Mouse (Mus musculus): Measurements from ENCODE around the gene Cenpe. TPM values are rescaled to one million over a fixed set of nuclear protein-coding genes. Genes with fewer than 3 reads are reported as not detected.
"Not testable (repeated sequence)": the region's sequence is repeated elsewhere in the genome, so short reads cannot be mapped to it uniquely, and the experiment has no call there.

The Cenpe gene
- polyA plus RNA-seq (2012; ENCODE audit: insufficient read depth, low replicate concordance), result 4.3 TPM in 1 of 2 replicates, not detected in the other

DNA sequence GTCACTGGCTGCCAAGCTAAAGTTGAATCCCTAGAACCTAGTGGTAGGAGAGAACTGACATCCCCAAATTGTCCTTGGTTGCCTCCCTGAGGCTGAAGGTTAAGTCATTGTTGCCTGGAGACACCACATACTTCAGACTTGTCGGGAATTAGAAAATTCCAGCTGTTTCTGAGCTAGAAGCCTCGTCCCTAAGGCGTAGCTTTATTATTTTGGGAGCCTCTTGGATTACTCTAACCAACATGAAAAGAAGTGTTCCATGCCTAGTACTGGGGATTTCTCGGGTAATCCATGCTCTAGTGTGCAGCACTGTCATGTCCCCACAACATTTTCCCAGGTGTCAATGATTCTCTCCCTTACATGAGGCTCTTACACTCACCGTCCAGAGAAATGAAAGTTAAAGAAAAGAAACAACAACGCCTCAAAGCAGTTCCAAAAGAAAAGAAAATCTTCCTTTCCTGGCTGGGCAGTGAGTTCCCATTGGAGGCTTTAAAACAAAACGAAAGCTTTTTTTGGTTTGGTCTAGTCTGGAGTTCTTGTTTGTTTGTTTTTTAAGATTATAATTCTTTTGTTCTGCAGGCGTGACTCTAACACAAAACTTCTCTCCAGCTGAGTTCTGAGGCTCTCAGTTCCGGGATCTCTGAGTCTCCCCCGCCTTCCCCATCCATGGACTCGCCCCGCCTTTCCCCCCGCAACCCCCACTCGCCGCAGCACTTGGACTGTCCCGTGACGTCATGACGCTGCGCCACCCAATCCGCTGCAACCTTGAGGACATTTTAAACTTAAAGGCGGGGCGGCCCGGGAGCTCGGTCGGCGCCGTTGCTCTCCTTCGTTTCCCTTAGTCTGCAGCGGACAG lies at the start of gene Cenpe:
Gene Cenpe (plus strand): TSS at position 733 of the 853 bp plus-strand sequence.
- Histone ChIP-seq H3K4me1 (peaks cover 31% of the 10 kb centered on the region), H3K36me3 (replicated peaks; ENCODE audit: low read length) (peaks cover 24% of the 10 kb centered on the region), H3K9me3 (no peaks in the 10 kb centered on the region), H3K27me3 (replicated peaks) (peaks cover 4% of the 10 kb centered on the region), H3K4me3 (replicated peaks) (peak within 1 kb of the TSS; percentile 99)
- TF ChIP-seq FLI1 (IDR thresholded peaks at IDR 0.05; ENCODE audit: low read length) (no peak), GATA1 (IDR thresholded peaks at IDR 0.05; ENCODE audit: borderline replicate concordance, low read length) (no peak)

GRCm38 (mm10) chr3:135171898-135172446 lies 40.4 kb upstream of the Cenpe start:
- TF ChIP-seq FLI1 (IDR thresholded peaks at IDR 0.05; ENCODE audit: low read length) (no peak), GATA1 (IDR thresholded peaks at IDR 0.05; ENCODE audit: borderline replicate concordance, low read length) (no peak)
- Histone ChIP-seq H3K4me3 (replicated peaks) (no peak overlapping the region), H3K4me1 (no peaks in the 10 kb centered on the region), H3K36me3 (replicated peaks; ENCODE audit: low read length) (no peaks in the 10 kb centered on the region), H3K9me3 (no peaks in the 10 kb centered on the region), H3K27me3 (replicated peaks) (no peaks in the 10 kb centered on the region)

DNA sequence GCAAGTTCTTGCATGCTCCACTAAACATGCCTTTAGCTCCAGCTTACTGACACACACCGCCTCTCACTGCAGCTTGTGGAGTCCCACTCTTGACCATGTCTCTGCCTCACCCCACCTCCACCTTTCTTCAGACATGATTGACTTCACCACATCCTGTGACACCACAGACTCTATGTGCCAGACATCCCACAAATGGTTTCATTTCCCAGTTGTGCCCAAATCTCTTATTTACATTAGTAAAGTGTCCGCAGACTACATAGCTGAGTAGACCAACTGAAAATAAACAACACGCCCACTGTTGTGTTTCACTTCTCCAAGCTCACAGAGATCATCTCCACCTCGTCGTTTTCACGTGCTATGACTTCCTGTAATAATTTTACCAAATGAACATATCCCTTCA lies 20.5 kb upstream of the Cenpe start:
- H3K9me3 ChIP-seq, result no peaks in the 10 kb centered on the region
- peaks cover 3% of the 10 kb centered on the region; the same call in 1 of the 2 replicates for H3K4me1 ChIP-seq
- peak overlapping the region; percentile 40 for H3K4me3 ChIP-seq (replicated peaks)
- TF ChIP-seq FLI1 (IDR thresholded peaks at IDR 0.05; ENCODE audit: low read length) (no peak), GATA1 (IDR thresholded peaks at IDR 0.05; ENCODE audit: borderline replicate concordance, low read length) (no peak)
- H3K36me3 ChIP-seq (replicated peaks; ENCODE audit: low read length), result no peaks in the 10 kb centered on the region
- no peaks in the 10 kb centered on the region for H3K27me3 ChIP-seq (replicated peaks)

GRCm38 (mm10) chr3:135198051-135198450 lies 14.3 kb upstream of the Cenpe start:
- not testable (repeated sequence) for H3K4me1 ChIP-seq; H3K36me3 ChIP-seq (replicated peaks; ENCODE audit: low read length); H3K9me3 ChIP-seq; H3K27me3 ChIP-seq (replicated peaks); H3K4me3 ChIP-seq (replicated peaks)

DNA sequence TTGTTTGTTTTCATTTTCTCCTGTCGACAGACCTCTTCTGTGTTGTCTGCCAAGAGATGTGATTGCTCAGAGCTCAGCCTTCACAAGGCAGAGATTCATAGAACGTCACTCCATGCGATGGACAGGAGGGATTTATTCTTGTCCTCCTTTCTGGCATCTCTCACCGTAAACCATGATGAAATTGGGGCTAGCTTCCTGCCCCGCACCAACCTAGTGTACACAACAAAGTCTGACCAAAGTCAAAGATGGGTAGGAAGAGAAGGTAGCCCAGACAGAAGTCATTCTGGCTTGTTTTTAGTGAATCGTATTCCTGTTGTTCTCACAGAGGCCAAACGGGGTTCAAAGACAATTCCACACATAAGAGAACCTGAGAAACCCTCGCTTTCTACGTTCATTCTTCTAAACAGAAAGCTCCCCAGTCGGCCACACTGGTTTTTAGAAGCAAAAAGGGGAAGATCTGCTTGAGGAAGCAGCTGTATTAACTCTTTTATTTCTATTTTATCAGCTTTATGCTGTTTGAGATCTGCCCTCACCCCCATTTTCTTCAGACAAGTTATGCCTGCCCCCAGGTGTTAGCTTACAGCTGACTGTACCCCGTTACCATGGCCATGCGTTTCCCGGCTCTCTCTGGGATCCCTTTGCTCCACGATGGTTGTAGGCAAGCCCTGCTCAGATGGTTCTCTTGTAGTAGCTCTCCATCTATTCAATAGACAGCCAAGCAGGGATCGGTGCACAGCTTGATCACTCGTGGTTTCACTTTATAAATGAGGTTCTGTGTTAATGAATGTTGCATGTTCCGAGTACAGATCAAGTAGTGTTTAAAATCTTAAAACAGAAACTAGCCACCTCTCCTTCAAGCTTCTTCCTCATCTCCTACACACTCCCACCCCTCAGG lies 11.7 kb upstream of the Cenpe start:
- TF ChIP-seq GATA1 (IDR thresholded peaks at IDR 0.05; ENCODE audit: borderline replicate concordance, low read length) (no peak), FLI1 (IDR thresholded peaks at IDR 0.05; ENCODE audit: low read length) (no peak)
- peak overlapping the region; percentile 44 for H3K4me3 ChIP-seq (replicated peaks)

DNA sequence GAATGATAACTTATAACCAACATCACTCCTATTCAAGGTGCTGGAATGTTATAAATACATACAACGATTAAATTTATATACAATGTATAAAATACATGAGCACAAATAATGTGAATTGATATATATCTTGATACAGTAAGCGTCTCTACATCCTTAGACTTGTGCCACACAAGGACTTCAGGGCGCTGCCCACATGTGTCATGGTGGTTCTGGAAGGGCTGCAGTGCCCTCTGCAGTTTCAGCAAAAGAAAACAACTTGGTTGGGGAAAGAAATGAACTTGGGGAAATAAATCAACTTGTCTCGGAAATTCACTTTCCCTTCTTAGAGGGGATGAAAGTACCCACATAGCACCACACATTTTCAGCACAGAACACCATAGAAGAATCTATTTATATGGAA lies 5.7 kb upstream of the Cenpe start:
- H3K4me1 ChIP-seq, result peaks cover 9% of the 10 kb centered on the region; the same call in 1 of the 2 replicates
- TF ChIP-seq FLI1 (IDR thresholded peaks at IDR 0.05; ENCODE audit: low read length) (no peak), GATA1 (IDR thresholded peaks at IDR 0.05; ENCODE audit: borderline replicate concordance, low read length) (no peak)
- no peaks in the 10 kb centered on the region for H3K36me3 ChIP-seq (replicated peaks; ENCODE audit: low read length)
- H3K27me3 ChIP-seq (replicated peaks), result peaks cover 4% of the 10 kb centered on the region
- no peak overlapping the region for H3K4me3 ChIP-seq (replicated peaks)
- no peaks in the 10 kb centered on the region for H3K9me3 ChIP-seq

More for the DNA sequence above, 11.7 kb upstream of the Cenpe start:
- Histone ChIP-seq H3K9me3 (no peaks in the 10 kb centered on the region), H3K36me3 (replicated peaks; ENCODE audit: low read length) (no peaks in the 10 kb centered on the region), H3K4me1 (no peaks in the 10 kb centered on the region), H3K27me3 (replicated peaks) (no peaks in the 10 kb centered on the region)

GRCm38 (mm10) chr3:135212658-135213350 lies 467 bp downstream of the Cenpe start:
- H3K4me1 ChIP-seq, result peaks cover 31% of the 10 kb centered on the region
- no peaks in the 10 kb centered on the region for H3K9me3 ChIP-seq
- peaks cover 4% of the 10 kb centered on the region for H3K27me3 ChIP-seq (replicated peaks)
- TF ChIP-seq GATA1 (IDR thresholded peaks at IDR 0.05; ENCODE audit: borderline replicate concordance, low read length) (no peak), FLI1 (IDR thresholded peaks at IDR 0.05; ENCODE audit: low read length) (no peak)
- H3K36me3 ChIP-seq (replicated peaks; ENCODE audit: low read length), result peaks cover 31% of the 10 kb centered on the region
- peak overlapping the region; percentile 99 for H3K4me3 ChIP-seq (replicated peaks)

GRCm38 (mm10) chr3:135232058-135232457 lies 19.7 kb downstream of the Cenpe start:
- H3K9me3 ChIP-seq, result no peaks in the 10 kb centered on the region
- H3K27me3 ChIP-seq (replicated peaks), result no peaks in the 10 kb centered on the region
- no peak overlapping the region for H3K4me3 ChIP-seq (replicated peaks)
- H3K36me3 ChIP-seq (replicated peaks; ENCODE audit: low read length), result peaks cover 82% of the 10 kb centered on the region
- no peaks in the 10 kb centered on the region for H3K4me1 ChIP-seq
- TF ChIP-seq GATA1 (IDR thresholded peaks at IDR 0.05; ENCODE audit: borderline replicate concordance, low read length) (no peak), FLI1 (IDR thresholded peaks at IDR 0.05; ENCODE audit: low read length) (no peak)

- no peaks in the 10 kb centered on the region for H3K4me1 ChIP-seq
- no peaks in the 10 kb centered on the region for H3K9me3 ChIP-seq
- H3K27me3 ChIP-seq (replicated peaks), result no peaks in the 10 kb centered on the region
- peaks cover 86% of the 10 kb centered on the region for H3K36me3 ChIP-seq (replicated peaks; ENCODE audit: low read length)
- no peak overlapping the region for H3K4me3 ChIP-seq (replicated peaks)
- TF ChIP-seq GATA1 (IDR thresholded peaks at IDR 0.05; ENCODE audit: borderline replicate concordance, low read length) (no peak), FLI1 (IDR thresholded peaks at IDR 0.05; ENCODE audit: low read length) (no peak)
These were observed 20.1 kb downstream of the Cenpe start for GRCm38 (mm10) chr3:135232462-135232861.
